Mouse (Mus musculus): ENCODE measurements around the gene Guk1.

DNA sequence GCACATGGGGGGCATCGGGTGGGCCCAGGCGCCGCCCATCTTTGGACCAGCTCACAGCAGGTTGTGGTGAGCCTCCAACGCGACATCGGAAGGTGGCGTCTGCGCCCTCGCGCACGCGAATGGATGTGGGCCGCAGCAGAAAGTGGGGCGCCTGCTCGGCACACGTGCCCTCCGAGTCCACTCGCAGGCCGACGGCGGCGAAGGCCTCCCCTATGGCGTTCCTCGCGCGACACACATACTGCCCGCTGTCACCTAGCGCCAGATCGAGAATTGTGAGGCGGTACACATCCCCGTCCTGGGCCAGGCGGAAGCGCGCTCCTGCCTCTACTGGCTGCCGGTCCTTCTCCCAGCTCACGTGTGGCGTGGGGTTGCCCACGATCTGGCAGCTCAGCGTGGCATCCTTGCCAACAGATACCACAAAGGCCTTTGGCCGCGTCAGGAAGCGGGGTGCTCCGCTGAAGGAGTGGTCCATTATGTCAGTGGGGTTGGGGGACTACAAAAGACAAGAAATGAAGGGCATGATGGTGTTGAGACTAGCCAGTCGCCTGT, 56.0 kb downstream of the Guk1 start, which contains the start of gene Obscn:
- TF ChIP-seq POLR2A (IDR thresholded peaks at IDR 0.05; ENCODE audit: low read depth, low read length) (no peak), CTCF (conservative IDR thresholded peaks at IDR 0.05; ENCODE audit: insufficient read depth, insufficient read length, low read depth, low read length) (no peak)

All from kidney, adult 2 months (tissue).